Mouse (Mus musculus): ENCODE results near the gene Limd2.
A peak's percentile ranks its signal among the peaks of the same experiment; 100 is the strongest.
"Not testable (repeated sequence)": the region's sequence is repeated elsewhere in the genome, so short reads cannot be mapped to it uniquely, and the experiment has no call there.

Limd2 gene

GRCm38 (mm10) chr11:106160841-106161721, at the start of gene Limd2, which contains the start of gene Gm10840:
Gene Limd2 (minus strand): TSS chr11:106160860.
Gene Gm10840 (plus strand): TSS chr11:106160850.
- peak; percentile 68 to 72 for DNase-seq

GRCm38 (mm10) chr11:106202123-106202465, 41.4 kb upstream of the Limd2 start, which contains the start of gene Strada:
Gene Strada (minus strand): TSS chr11:106202168.
- no peak for DNase-seq

DNA sequence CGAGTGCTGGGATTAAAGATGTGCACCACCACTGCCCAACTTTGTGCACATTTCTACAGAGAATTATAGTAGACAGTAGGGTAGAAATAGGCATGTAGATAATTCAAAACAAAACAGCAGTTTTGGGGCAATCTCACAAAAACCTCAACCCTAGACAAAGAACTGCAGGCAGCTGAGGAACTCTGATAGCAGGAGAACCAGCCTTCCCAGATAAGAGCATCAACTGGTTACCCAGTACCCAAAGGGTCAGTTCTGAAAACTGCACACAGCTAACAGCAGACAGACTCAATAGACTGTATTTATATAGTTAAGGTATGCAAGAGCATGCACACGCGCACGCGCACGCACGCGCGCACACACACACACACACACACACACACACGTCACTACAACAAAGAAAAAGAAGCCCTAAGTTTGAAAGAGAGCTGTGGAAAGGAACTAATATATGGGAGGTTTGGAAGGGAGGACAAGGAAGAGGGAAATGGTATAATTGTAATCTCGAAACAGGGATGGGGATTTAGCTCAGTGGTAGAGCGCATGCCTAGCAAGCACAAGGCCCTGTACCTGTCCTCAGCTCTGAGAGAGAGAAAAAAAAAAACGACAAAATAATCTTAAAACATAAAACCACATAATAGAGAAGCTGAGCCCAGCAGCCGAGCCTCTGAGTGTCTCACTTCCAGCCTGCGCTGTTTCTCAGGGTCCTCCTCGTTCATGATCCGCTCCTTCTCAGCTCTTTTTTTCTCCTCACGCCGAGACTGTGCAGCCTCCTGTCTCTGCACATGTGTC, 40.9 kb upstream of the Limd2 start:
- no peak for DNase-seq

- no peak for DNase-seq
These were observed 40.1 kb upstream of the Limd2 start for GRCm38 (mm10) chr11:106200756-106201155.

DNA sequence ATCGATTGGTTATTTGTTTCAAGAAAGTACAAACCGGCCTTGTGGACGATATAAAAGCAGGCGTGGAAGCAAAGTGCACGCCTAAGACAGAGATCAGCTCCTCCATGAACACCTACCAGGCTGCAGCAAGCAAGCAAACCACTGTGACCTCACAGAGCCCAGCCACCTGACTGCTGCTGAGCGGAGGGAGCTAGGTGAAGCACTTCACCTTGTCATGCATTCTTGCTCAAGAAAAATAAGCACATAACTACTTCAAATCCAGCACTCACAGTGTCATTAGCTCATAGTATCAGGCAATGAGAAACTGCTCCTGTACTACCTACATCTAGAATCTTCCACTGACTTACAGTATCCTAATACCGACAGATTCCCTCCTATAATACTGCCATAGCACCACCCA, 39.3 kb upstream of the Limd2 start:
- not testable (repeated sequence) for DNase-seq

GRCm38 (mm10) chr11:106198277-106198676, 37.6 kb upstream of the Limd2 start:
- DNase-seq: no peak

GRCm38 (mm10) chr11:106195341-106195740, 34.7 kb upstream of the Limd2 start:
- DNase-seq: no peak

DNA sequence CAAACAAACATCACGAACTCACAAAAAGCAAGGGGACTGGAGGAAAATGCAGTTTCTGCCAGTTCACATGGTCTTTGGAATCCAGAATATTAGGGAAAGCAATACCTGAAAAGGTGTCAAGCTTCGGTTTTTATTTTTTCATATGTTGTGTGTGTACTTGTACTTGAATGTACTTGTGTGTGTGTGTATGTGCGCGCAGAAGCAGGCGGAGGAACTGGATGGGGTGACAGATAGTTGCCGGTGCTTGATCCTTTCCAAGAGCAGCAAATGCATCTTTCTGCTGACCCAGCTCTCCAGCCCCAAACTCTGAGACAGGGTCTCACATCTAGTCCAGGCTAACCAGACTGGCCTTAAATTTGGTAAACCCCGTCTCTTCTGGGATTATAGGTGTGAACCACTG, 34.2 kb upstream of the Limd2 start:
- no peak for DNase-seq

DNA sequence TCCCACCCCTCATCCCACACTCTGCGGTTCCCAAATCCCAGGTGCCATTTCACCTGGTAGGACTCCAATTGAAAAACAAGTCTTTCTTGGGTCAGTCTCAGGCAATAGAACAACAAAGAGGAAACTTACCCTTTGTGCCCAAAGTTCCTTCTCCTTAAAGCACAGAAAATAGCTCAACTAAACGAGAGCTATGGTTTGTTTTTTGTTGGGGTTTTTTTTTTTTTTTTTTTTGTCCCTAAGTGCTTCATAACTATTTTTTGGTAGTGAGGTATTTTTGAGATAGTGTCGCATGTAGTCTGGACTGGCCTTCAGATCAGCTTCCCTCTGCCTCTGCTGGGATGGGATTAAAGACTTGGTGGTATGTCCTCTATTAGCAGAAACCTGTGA, 33.5 kb upstream of the Limd2 start:
- no peak for DNase-seq

GRCm38 (mm10) chr11:106193371-106194154, 32.9 kb upstream of the Limd2 start:
- DNase-seq: peak; percentile 94 to 97

- no peak for DNase-seq
These were observed 32.2 kb upstream of the Limd2 start for GRCm38 (mm10) chr11:106192657-106193370.

GRCm38 (mm10) chr11:106192241-106192640, 31.6 kb upstream of the Limd2 start:
- DNase-seq: no peak

GRCm38 (mm10) chr11:106191716-106192115, 31.1 kb upstream of the Limd2 start:
- DNase-seq: no peak

- no peak for DNase-seq
These were observed 26.7 kb upstream of the Limd2 start for GRCm38 (mm10) chr11:106187326-106187725.

DNA sequence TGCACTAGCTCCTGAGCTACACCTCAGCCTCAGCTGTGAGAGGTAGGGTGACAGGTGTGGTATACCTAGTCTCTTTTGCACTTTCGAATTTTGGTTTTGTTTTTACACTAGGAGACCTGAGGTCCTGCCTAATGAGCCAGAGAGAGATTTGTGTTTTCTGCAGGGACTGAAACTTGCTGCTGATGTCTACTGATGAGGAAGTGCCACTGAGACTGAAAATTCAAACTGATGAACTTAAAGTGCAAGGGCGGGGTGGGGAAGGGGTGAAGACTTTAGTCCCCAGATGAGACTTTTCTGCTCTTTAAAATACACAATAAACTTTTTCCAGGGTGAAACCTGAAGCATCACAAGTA, 19.8 kb upstream of the Limd2 start:
- DNase-seq: no peak

- peak; percentile 66 to 73 for DNase-seq
These were observed 19.2 kb upstream of the Limd2 start for GRCm38 (mm10) chr11:106179711-106180448.

- no peak for DNase-seq
These were observed 17.5 kb upstream of the Limd2 start for GRCm38 (mm10) chr11:106178036-106178782.

- no peak for DNase-seq
These were observed 15.7 kb upstream of the Limd2 start for GRCm38 (mm10) chr11:106176372-106176771.

DNA sequence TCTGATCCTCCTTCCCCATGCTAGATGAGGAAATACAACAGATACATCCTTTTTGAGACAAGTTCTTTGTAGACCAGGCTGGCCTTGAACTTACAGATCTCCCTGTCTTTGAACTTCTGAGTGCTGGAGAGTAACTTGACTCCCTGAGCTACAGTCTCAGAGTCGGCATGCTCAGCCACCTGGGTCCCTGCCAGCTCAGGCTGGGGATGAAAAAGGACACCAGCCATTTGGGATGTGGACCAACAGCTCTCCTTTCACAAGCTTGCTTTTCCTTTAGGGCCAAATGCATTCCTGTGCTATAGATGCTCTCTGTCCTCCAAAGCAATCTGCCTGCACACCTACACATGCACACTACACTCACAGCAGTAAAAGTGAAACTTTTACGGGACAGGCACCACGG, 14.4 kb upstream of the Limd2 start:
- DNase-seq: peak; percentile 63 to 76

DNA sequence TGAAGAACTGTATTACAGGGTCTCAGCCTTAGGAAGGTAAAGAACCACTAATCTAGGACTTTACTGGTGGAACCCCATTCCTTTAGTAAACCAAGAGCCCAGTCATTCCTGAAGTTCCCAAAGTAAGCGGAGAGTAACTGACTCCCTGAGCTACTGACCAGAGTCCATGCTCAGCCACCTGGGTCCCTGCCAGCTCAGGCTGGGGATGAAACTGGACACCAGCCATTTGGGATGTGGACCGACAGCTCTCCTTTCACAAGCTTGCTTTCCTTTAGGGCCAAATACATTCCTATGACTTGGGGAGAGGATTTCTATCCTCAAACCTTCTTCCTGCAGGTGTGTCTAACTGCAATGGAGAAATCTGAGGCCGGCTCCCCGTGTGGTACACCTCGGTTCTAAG, 13.7 kb upstream of the Limd2 start:
- peak; percentile 58 to 70 for DNase-seq

DNA sequence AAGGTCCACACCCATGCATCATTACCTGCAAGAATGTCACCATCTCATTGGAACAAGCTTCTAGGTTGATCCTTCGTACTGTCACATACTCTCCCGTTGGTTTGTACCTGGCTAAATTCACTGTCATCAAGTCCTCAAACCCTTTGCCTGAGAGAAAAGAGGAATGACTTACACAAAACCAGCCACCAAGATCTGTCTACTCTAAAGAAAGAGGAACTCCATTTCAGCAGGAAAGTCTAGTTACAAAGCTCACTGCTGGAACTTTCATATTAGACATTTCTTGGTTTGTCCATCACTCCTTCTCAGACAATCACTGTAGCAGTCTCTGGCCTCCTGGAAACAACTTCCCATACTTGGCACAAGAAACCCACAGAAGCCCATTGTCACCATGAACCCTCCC, 12.6 kb upstream of the Limd2 start:
- no peak for DNase-seq
